In genomic region chr17:66123066-66123815, GRCm38 (mm10) we compare ENCODE assay signal across 8 mouse cellular contexts. TPM values are rescaled to one million over a fixed set of nuclear protein-coding genes. Genes with fewer than 3 reads are reported as not detected.
A peak's percentile ranks its signal among the peaks of the same experiment; 100 is the strongest.
DNase-seq lines count a peak whose midpoint lies in the region; ATAC-seq and TF ChIP-seq lines count a peak whose summit lies in the region.

Gene Ddx11 (plus strand): TSS chr17:66123520.

- H3K9ac ChIP-seq in intestine, postnatal 0 days (ENCODE audit: low read depth, low read length): peak within 1 kb of the TSS; percentile 51
- peak within 1 kb of the TSS; percentile 77 for H3K9ac ChIP-seq in midbrain, embryonic 11.5 days (ENCODE audit: low read length)

- 6% methylated on average over 45 of the region's 45 CpGs for WGBS in embryonic facial prominence, embryonic 10.5 days
- WGBS in intestine, postnatal 0 days: 4% methylated on average over 45 of the region's 45 CpGs
- 7% methylated on average over 45 of the region's 45 CpGs for WGBS in midbrain, embryonic 11.5 days

- peaks cover 19% of the 10 kb centered on the region for H3K4me1 ChIP-seq in embryonic facial prominence, embryonic 10.5 days
- H3K4me1 ChIP-seq in intestine, postnatal 0 days (replicated peaks; ENCODE audit: control insufficient read depth, insufficient read depth, low read length): 0 out of 2 replicates have a peak, but pooled peaks cover 2% of the 10 kb centered on the region
- H3K4me1 ChIP-seq in midbrain, embryonic 11.5 days (ENCODE audit: control insufficient read depth, insufficient read depth, low read length): peaks cover 4% of the 10 kb centered on the region; the same call in 1 of the 2 replicates

- peak within 1 kb of the TSS; percentile 92 for H3K27ac ChIP-seq in embryonic facial prominence, embryonic 10.5 days (replicated peaks)
- H3K27ac ChIP-seq in intestine, postnatal 0 days (ENCODE audit: low read depth, low read length): peak within 1 kb of the TSS; percentile 78; the same call in 1 of the 2 replicates
- H3K27ac ChIP-seq in midbrain, embryonic 11.5 days (ENCODE audit: low read depth, low read length): 0 out of 2 replicates have a peak within 1 kb of the TSS, but pooled peaks have one; percentile 22

- intact Hi-C loops in left cerebral cortex, postnatal 4 days (cut with DNase I): no loop called here

- peak; percentile 81 for ATAC-seq in granulocyte monocyte progenitor cell, adult 5-6 weeks (replicated peaks; ENCODE audit: poor library complexity, severe bottlenecking)
- peak; percentile 87 for ATAC-seq in intestine, postnatal 0 days
- peak; percentile 86 for ATAC-seq in midbrain, embryonic 11.5 days (ENCODE audit: low FRiP score)

- H3K36me3 ChIP-seq in embryonic facial prominence, embryonic 10.5 days (replicated peaks): peaks cover 44% of the 10 kb centered on the region
- H3K36me3 ChIP-seq in intestine, postnatal 0 days (ENCODE audit: control insufficient read depth, insufficient read depth): peaks cover 25% of the 10 kb centered on the region; the same call in 1 of the 2 replicates
- peaks cover 15% of the 10 kb centered on the region for H3K36me3 ChIP-seq in midbrain, embryonic 11.5 days (ENCODE audit: control insufficient read depth, insufficient read depth, low read length)

- peak; percentile 96 for DNase-seq in adrenal gland, postnatal 14 days
- peak; percentile 95 for DNase-seq in embryonic facial prominence, embryonic 10.5 days (ENCODE audit: low spot score)
- peak; percentile 96 for DNase-seq in left cerebral cortex, postnatal 4 days
- peak; percentile 100 for DNase-seq in midbrain, embryonic 11.5 days (ENCODE audit: low spot score, missing footprints)
- DNase-seq in right cerebral cortex, postnatal 4 days: peak; percentile 99
- DNase-seq in yolk sac, embryonic 10.5 days (ENCODE audit: low spot score): peak; percentile 90

- H3K4me2 ChIP-seq in intestine, postnatal 0 days (replicated peaks; ENCODE audit: low read depth): peak within 1 kb of the TSS; percentile 77
- H3K4me2 ChIP-seq in midbrain, embryonic 11.5 days: peak within 1 kb of the TSS; percentile 79

- TF ChIP-seq CTCF in intestine, postnatal 0 days (IDR thresholded peaks at IDR 0.05; ENCODE audit: low read depth): peak; percentile 22; the same call in 1 of the 2 replicates

- no peaks in the 10 kb centered on the region for H3K9me3 ChIP-seq in embryonic facial prominence, embryonic 10.5 days
- no peaks in the 10 kb centered on the region for H3K9me3 ChIP-seq in intestine, postnatal 0 days (ENCODE audit: control insufficient read depth)
- H3K9me3 ChIP-seq in midbrain, embryonic 11.5 days (ENCODE audit: control insufficient read depth, low read length): no peaks in the 10 kb centered on the region

- no peaks in the 10 kb centered on the region for H3K27me3 ChIP-seq in embryonic facial prominence, embryonic 10.5 days (replicated peaks; ENCODE audit: low read depth, poor library complexity, severe bottlenecking)
- H3K27me3 ChIP-seq in intestine, postnatal 0 days (replicated peaks; ENCODE audit: control insufficient read depth, insufficient read depth, low read length): no peaks in the 10 kb centered on the region
- no peaks in the 10 kb centered on the region for H3K27me3 ChIP-seq in midbrain, embryonic 11.5 days (ENCODE audit: control insufficient read depth, insufficient read depth, low read length)

- H3K4me3 ChIP-seq in embryonic facial prominence, embryonic 10.5 days: peak within 1 kb of the TSS; percentile 78
- H3K4me3 ChIP-seq in intestine, postnatal 0 days (ENCODE audit: low read depth, low read length): peak within 1 kb of the TSS; percentile 82
- peak within 1 kb of the TSS; percentile 67 for H3K4me3 ChIP-seq in midbrain, embryonic 11.5 days (ENCODE audit: low read depth, low read length)

RNA-seq across cellular contexts. Expression of gene Ddx11, which starts in this region (rescaled TPM):
- 6.2 and 6.6 TPM in 2 replicates for total RNA-seq in adrenal gland, postnatal 14 days (2021)
- 37.5 and 41.8 TPM in 2 replicates for polyA plus RNA-seq in embryonic facial prominence, embryonic 10.5 days (2016; fragmentation: Nextera tagmentation; extraction: Ambion mirVana)
- 21.8 and 28.2 TPM in 2 replicates for total RNA-seq in granulocyte monocyte progenitor cell, adult 5-6 weeks (2014; fragmentation: Nextera tagmentation)
- 21.5 and 24.0 TPM in 2 replicates for total RNA-seq in granulocyte monocyte progenitor cell, adult 5-6 weeks (2017)
- polyA plus RNA-seq in intestine, postnatal 0 days (2015; fragmentation: Nextera tagmentation; extraction: Ambion mirVana): 1.7 and 2.1 TPM in 2 replicates
- total RNA-seq in left cerebral cortex, postnatal 4 days (2021): 1 to 10 TPM; 6.1 to 6.5 TPM
- polyA plus RNA-seq in midbrain, embryonic 11.5 days (2014; fragmentation: Nextera tagmentation; extraction: Ambion mirVana): 13.4 and 15.7 TPM in 2 replicates

Comparison
In these comparisons a context has a peak if more than half of its experiments do, and no peak if none do; other contexts are left out.
1. Peak in every context shown above with its lines: DNase-seq, ATAC-seq, H3K4me3 ChIP-seq and H3K27ac ChIP-seq.
2. H3K27ac ChIP-seq: peak in every context shown above with its lines; median percentile 92 in embryonic facial prominence, embryonic 10.5 days; 78 in intestine, postnatal 0 days; 22 in midbrain, embryonic 11.5 days.